Mouse (Mus musculus) brown adipose tissue, adult 24 weeks (tissue): ENCODE results near the gene Scd1. TPM values are rescaled to one million over a fixed set of nuclear protein-coding genes. Genes with fewer than 3 reads are reported as not detected.

ENCODE experiments used
- H3K27ac ChIP-seq: fragments of 200-500 bp; replicated peaks from 2 replicates; pipeline ENCODE4 v1.5.1; 2012; ENCODE audit warnings: low read depth, mild to moderate bottlenecking, low read length
- H3K4me1 ChIP-seq: fragments of 200-500 bp; 2 replicates; pipeline ENCODE4 v1.6.1; 2012; ENCODE audit warnings: low read length, mixed read lengths; ENCODE audit not compliant: control insufficient read depth, insufficient read depth, insufficient read length
- H3K4me3 ChIP-seq: fragments of 200-500 bp; 2 replicates; pipeline ENCODE4 v1.5.1; 2012; ENCODE audit warnings: low read depth, mild to moderate bottlenecking, low read length, moderate library complexity; ENCODE audit not compliant: insufficient read depth
- polyA plus RNA-seq: library from polyadenylated mRNA; stranded (reverse); fragments of >200 nt; gene quantifications from 2 replicates; pipeline ENCODE4 v1.2.4, GENCODE M21; 2012; ENCODE audit not compliant: missing spikeins, insufficient read depth, insufficient read length

Scd1 gene
- polyA plus RNA-seq, result 10,672 and 38,636 TPM in 2 replicates

GRCm38 (mm10) chr19:44407341-44408222, at the start of gene Scd1:
Gene Scd1 (minus strand): TSS chr19:44407879.
- Histone ChIP-seq H3K27ac (peak within 1 kb of the TSS; percentile 61), H3K4me1 (peaks cover 8% of the 10 kb centered on the region; the same call in 1 of the 2 replicates), H3K4me3 (peak within 1 kb of the TSS; percentile 65)

- H3K27ac ChIP-seq, result no peak overlapping the region
- H3K4me3 ChIP-seq, result no peak overlapping the region
- peaks cover 11% of the 10 kb centered on the region for H3K4me1 ChIP-seq
These were observed 47.7 kb upstream of the Scd1 start for GRCm38 (mm10) chr19:44455356-44455755.

GRCm38 (mm10) chr19:44454862-44455261, 47.2 kb upstream of the Scd1 start:
- H3K27ac ChIP-seq, result no peak overlapping the region
- peaks cover 11% of the 10 kb centered on the region for H3K4me1 ChIP-seq
- no peak overlapping the region for H3K4me3 ChIP-seq

GRCm38 (mm10) chr19:44447927-44448326, 40.2 kb upstream of the Scd1 start:
- Histone ChIP-seq H3K27ac (peak overlapping the region; percentile 89), H3K4me1 (peaks cover 6% of the 10 kb centered on the region; the same call in 1 of the 2 replicates), H3K4me3 (no peak overlapping the region)

- peaks cover 6% of the 10 kb centered on the region; the same call in 1 of the 2 replicates for H3K4me1 ChIP-seq
- H3K4me3 ChIP-seq, result no peak overlapping the region
- H3K27ac ChIP-seq, result peak overlapping the region; percentile 69
These were observed 38.1 kb upstream of the Scd1 start for GRCm38 (mm10) chr19:44445755-44446154.

GRCm38 (mm10) chr19:44439302-44439701, 31.6 kb upstream of the Scd1 start:
- Histone ChIP-seq H3K27ac (no peak overlapping the region), H3K4me3 (no peak overlapping the region), H3K4me1 (no peaks in the 10 kb centered on the region)

- Histone ChIP-seq H3K4me3 (no peak overlapping the region), H3K4me1 (no peaks in the 10 kb centered on the region), H3K27ac (no peak overlapping the region)
These were observed 30.3 kb upstream of the Scd1 start for GRCm38 (mm10) chr19:44437975-44438374.

GRCm38 (mm10) chr19:44432084-44432483, 24.4 kb upstream of the Scd1 start:
- Histone ChIP-seq H3K4me1 (no peaks in the 10 kb centered on the region), H3K27ac (no peak overlapping the region), H3K4me3 (no peak overlapping the region)

GRCm38 (mm10) chr19:44427721-44428120, 20.0 kb upstream of the Scd1 start:
- H3K4me1 ChIP-seq, result no peaks in the 10 kb centered on the region
- no peak overlapping the region for H3K27ac ChIP-seq
- H3K4me3 ChIP-seq, result no peak overlapping the region

GRCm38 (mm10) chr19:44422051-44422631, 14.5 kb upstream of the Scd1 start:
- Histone ChIP-seq H3K4me1 (0 out of 2 replicates have a peak, but pooled peaks cover 6% of the 10 kb centered on the region), H3K4me3 (no peak overlapping the region), H3K27ac (peak overlapping the region; percentile 76)

GRCm38 (mm10) chr19:44419530-44419929, 11.9 kb upstream of the Scd1 start:
- Histone ChIP-seq H3K4me1 (peaks cover 8% of the 10 kb centered on the region; the same call in 1 of the 2 replicates), H3K4me3 (no peak overlapping the region), H3K27ac (no peak overlapping the region)

GRCm38 (mm10) chr19:44418945-44419344, 11.3 kb upstream of the Scd1 start:
- no peak overlapping the region for H3K4me3 ChIP-seq
- H3K4me1 ChIP-seq, result peaks cover 8% of the 10 kb centered on the region; the same call in 1 of the 2 replicates
- no peak overlapping the region for H3K27ac ChIP-seq

- Histone ChIP-seq H3K4me1 (peaks cover 8% of the 10 kb centered on the region; the same call in 1 of the 2 replicates), H3K27ac (no peak overlapping the region), H3K4me3 (no peak overlapping the region)
These were observed 10.9 kb upstream of the Scd1 start for GRCm38 (mm10) chr19:44418544-44418943.

- no peak overlapping the region for H3K4me3 ChIP-seq
- no peak overlapping the region for H3K27ac ChIP-seq
- H3K4me1 ChIP-seq, result peaks cover 8% of the 10 kb centered on the region; the same call in 1 of the 2 replicates
These were observed 10.4 kb upstream of the Scd1 start for GRCm38 (mm10) chr19:44418061-44418460.

GRCm38 (mm10) chr19:44417448-44417847, 9.8 kb upstream of the Scd1 start:
- H3K4me3 ChIP-seq, result no peak overlapping the region
- peaks cover 7% of the 10 kb centered on the region; the same call in 1 of the 2 replicates for H3K4me1 ChIP-seq
- H3K27ac ChIP-seq, result no peak overlapping the region
